Mouse (Mus musculus) small intestine, adult 2 months (tissue): ENCODE results near the gene Slc8a1.

Experiments used
- CTCF ChIP-seq: fragments of 200-500 bp; IDR thresholded peaks from 2 replicates; pipeline ENCODE4 v1.5.1; 2012; ENCODE audit warnings: low read depth, mild to moderate bottlenecking, control low read depth, inconsistent platforms, low read length, moderate library complexity, mixed read lengths; ENCODE audit not compliant: insufficient replicate concordance, insufficient read length; ENCODE audit errors: extremely low read depth
- POLR2A ChIP-seq: fragments of 200-500 bp; IDR thresholded peaks from 2 replicates; pipeline ENCODE4 v1.6.1; 2012; ENCODE audit warnings: low read depth, mild to moderate bottlenecking, control low read depth, inconsistent platforms, low read length, moderate library complexity

DNA sequence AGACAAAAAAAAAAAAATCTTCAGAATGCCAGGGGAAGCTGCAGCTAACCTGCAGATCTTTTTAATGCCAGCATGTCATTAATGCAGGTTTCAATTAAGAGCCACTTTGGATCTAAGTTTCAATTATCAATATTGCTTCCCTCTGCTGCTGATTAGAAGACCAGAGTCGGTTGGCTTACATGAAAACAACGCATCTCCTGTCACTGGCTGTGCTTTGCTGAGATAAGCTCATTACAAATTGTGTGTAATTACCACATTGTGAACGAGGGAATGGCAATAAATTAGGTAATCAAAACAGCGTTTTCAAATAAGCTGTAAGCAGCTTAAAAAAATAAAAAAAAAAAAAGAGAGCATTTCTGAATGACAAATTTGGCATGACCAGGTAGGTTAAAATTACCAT is 258.4 kb downstream of the Slc8a1 start:
- TF ChIP-seq POLR2A (no peak), CTCF (no peak)
